Mouse (Mus musculus): ENCODE results near the gene Gdf11. TPM values are rescaled to one million over a fixed set of nuclear protein-coding genes. Genes with fewer than 3 reads are reported as not detected.

Gdf11 gene
- polyA plus RNA-seq, 1 experiment: 17.0 TPM

DNA sequence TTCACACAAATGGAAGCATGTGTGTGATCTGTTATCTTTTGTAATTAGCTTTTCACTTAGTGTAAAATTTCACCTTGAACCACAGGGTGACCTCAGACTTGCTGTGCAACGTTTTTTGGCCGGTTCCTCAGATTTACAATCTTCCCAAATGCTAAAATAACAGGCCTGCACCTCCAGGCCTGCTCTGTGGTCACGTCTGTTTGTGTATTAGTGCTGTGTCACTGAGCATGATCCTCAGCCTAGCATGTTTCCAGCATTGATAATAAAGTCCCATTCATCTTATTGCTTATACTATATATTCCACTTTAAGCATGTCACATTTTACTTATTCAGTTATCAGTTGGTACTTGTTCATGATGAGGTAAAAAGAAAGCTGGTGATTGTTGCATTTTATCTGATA is 41.2 kb downstream of the Gdf11 start:
- Histone ChIP-seq H3K79me3 (ENCODE audit: low read depth) (no peaks in the 10 kb centered on the region), H3ac (ENCODE audit: control insufficient read depth, insufficient read length, low read depth) (no peak overlapping the region), H3K4me3 (ENCODE audit: insufficient read depth, poor library complexity, severe bottlenecking) (no peak overlapping the region), H3K27me3 (ENCODE audit: control insufficient read depth, insufficient read depth, insufficient read length) (no peaks in the 10 kb centered on the region), H3K79me2 (ENCODE audit: control insufficient read depth, insufficient read depth) (no peaks in the 10 kb centered on the region), H3K36me3 (ENCODE audit: control insufficient read depth, insufficient read depth) (peaks cover 87% of the 10 kb centered on the region)
- TF ChIP-seq FOSL1 (IDR thresholded peaks at IDR 0.05; ENCODE audit: insufficient read depth, low read length, poor library complexity, severe bottlenecking) (no peak), CTCF (IDR thresholded peaks at IDR 0.05; ENCODE audit: control insufficient read depth, insufficient read depth, insufficient read length) (no peak), MYOD1 (IDR thresholded peaks at IDR 0.05; ENCODE audit: control insufficient read depth, insufficient read length, low read depth) (no peak), MAX (IDR thresholded peaks at IDR 0.05) (no peak), MYOG (IDR thresholded peaks at IDR 0.05; ENCODE audit: control insufficient read depth, extremely low read depth, insufficient read length) (no peak), CEBPB (IDR thresholded peaks at IDR 0.05; ENCODE audit: low read depth) (no peak), USF1 (IDR thresholded peaks at IDR 0.05; ENCODE audit: low read depth) (no peak)

DNA sequence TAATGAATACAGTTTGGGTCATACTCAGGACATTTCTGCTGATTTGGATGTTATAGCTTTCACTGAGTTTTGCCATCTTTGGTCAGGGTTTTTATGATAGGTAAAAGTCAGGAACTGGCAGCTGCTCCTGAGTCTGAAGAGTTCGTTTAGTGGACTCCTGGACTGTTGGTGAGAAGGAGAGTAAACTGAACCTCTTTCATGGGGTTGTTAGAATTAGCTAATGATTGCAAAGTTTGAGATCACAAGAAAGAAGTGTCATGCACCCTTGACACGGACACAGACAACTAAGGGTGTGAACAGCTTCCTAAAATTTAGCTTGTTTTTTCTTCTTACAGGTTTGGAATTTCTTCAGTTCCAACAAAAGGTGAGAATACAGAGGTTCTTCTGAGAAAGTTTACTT is 43.1 kb downstream of the Gdf11 start:
- Histone ChIP-seq H3K27me3 (ENCODE audit: control insufficient read depth, insufficient read depth, insufficient read length) (no peaks in the 10 kb centered on the region), H3K4me3 (ENCODE audit: insufficient read depth, poor library complexity, severe bottlenecking) (no peak overlapping the region), H3K36me3 (ENCODE audit: control insufficient read depth, insufficient read depth) (peaks cover 90% of the 10 kb centered on the region), H3K79me3 (ENCODE audit: low read depth) (no peaks in the 10 kb centered on the region), H3ac (ENCODE audit: control insufficient read depth, insufficient read length, low read depth) (no peak overlapping the region), H3K79me2 (ENCODE audit: control insufficient read depth, insufficient read depth) (no peaks in the 10 kb centered on the region)
- TF ChIP-seq MYOD1 (IDR thresholded peaks at IDR 0.05; ENCODE audit: control insufficient read depth, insufficient read length, low read depth): no peak

DNA sequence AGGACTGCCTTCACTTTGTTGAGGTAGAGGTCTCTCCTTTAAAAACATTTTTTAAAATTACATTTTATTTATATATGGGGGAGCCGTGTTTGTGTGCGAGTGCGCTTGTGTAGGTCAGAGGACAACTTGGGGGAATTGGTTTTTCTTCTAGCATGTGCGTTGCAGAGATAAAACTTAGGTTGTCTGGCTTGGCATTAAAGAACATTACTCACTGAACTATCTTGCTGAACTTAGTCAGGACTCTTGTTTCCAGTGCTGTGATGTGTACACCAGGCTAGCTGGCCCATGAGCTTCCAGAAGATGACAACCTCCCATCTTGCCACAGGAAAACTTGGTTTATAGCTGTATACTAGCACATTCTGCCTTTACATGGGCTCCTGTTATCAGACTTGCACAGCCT is 44.9 kb downstream of the Gdf11 start:
- Histone ChIP-seq H3ac (ENCODE audit: control insufficient read depth, insufficient read length, low read depth) (no peak overlapping the region), H3K27me3 (ENCODE audit: control insufficient read depth, insufficient read depth, insufficient read length) (no peaks in the 10 kb centered on the region), H3K36me3 (ENCODE audit: control insufficient read depth, insufficient read depth) (peaks cover 90% of the 10 kb centered on the region), H3K4me3 (ENCODE audit: insufficient read depth, poor library complexity, severe bottlenecking) (no peak overlapping the region), H3K79me2 (ENCODE audit: control insufficient read depth, insufficient read depth) (no peaks in the 10 kb centered on the region), H3K79me3 (ENCODE audit: low read depth) (no peaks in the 10 kb centered on the region)
- TF ChIP-seq MYOG (IDR thresholded peaks at IDR 0.05; ENCODE audit: control insufficient read depth, extremely low read depth, insufficient read length) (no peak), MYOD1 (IDR thresholded peaks at IDR 0.05; ENCODE audit: control insufficient read depth, insufficient read length, low read depth) (no peak), CTCF (IDR thresholded peaks at IDR 0.05; ENCODE audit: control insufficient read depth, insufficient read depth, insufficient read length) (no peak), USF1 (IDR thresholded peaks at IDR 0.05; ENCODE audit: low read depth) (no peak)

DNA sequence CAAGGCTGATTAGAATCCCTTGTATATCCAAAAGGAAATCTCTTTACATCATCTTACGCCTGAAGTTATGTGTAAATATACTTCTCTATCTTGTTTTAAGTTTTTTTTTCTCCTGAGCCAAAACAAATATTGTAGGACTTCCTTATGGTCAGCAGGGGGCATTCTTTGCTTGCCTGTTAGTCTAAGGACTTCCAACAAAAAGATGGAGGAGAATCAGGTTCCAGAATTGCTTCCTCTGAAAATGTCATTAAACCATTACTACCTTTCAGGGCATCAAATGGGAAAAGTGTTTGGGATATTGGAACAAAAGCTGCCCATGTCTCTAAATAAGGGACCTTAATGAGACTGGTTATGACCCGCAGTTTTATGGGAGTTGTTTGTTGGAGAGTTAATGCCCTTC is 46.0 kb downstream of the Gdf11 start:
- TF ChIP-seq USF1 (IDR thresholded peaks at IDR 0.05; ENCODE audit: low read depth) (no peak), MYOD1 (IDR thresholded peaks at IDR 0.05; ENCODE audit: control insufficient read depth, insufficient read length, low read depth) (no peak), CEBPB (IDR thresholded peaks at IDR 0.05; ENCODE audit: low read depth) (no peak), CTCF (IDR thresholded peaks at IDR 0.05; ENCODE audit: control insufficient read depth, insufficient read depth, insufficient read length) (no peak), MYOG (IDR thresholded peaks at IDR 0.05; ENCODE audit: control insufficient read depth, extremely low read depth, insufficient read length) (no peak), MAX (IDR thresholded peaks at IDR 0.05) (no peak), FOSL1 (IDR thresholded peaks at IDR 0.05; ENCODE audit: insufficient read depth, low read length, poor library complexity, severe bottlenecking) (no peak)
- Histone ChIP-seq H3K79me2 (ENCODE audit: control insufficient read depth, insufficient read depth) (no peaks in the 10 kb centered on the region), H3K36me3 (ENCODE audit: control insufficient read depth, insufficient read depth) (peaks cover 91% of the 10 kb centered on the region), H3ac (ENCODE audit: control insufficient read depth, insufficient read length, low read depth) (no peak overlapping the region), H3K27me3 (ENCODE audit: control insufficient read depth, insufficient read depth, insufficient read length) (no peaks in the 10 kb centered on the region), H3K4me3 (ENCODE audit: insufficient read depth, poor library complexity, severe bottlenecking) (no peak overlapping the region), H3K79me3 (ENCODE audit: low read depth) (no peaks in the 10 kb centered on the region)

DNA sequence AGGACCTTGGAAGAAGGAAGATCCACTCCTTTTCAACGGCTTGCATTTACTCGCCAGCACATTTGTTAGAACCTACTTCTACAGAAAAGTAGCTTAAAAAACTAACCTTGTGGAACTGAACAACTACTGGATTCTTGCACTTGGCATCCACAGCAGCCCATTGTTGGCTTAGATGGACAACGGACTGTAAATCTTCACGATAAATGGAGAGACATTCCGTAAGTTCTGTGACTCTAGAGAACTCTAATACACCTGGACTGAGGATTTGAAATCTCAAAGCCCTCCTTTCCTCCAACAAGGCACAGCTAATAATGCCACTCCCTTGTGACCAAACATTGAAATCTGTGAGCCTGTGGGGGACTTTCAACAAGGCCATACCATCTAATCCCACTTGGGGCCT is 48.3 kb downstream of the Gdf11 start:
- no peak overlapping the region for H3K4me3 ChIP-seq (ENCODE audit: insufficient read depth, poor library complexity, severe bottlenecking)
- H3K79me3 ChIP-seq (ENCODE audit: low read depth): no peaks in the 10 kb centered on the region
- H3K79me2 ChIP-seq (ENCODE audit: control insufficient read depth, insufficient read depth): peaks cover 5% of the 10 kb centered on the region
- no peaks in the 10 kb centered on the region for H3K27me3 ChIP-seq (ENCODE audit: control insufficient read depth, insufficient read depth, insufficient read length)
- no peak overlapping the region for H3ac ChIP-seq (ENCODE audit: control insufficient read depth, insufficient read length, low read depth)
- peaks cover 90% of the 10 kb centered on the region for H3K36me3 ChIP-seq (ENCODE audit: control insufficient read depth, insufficient read depth)
- TF ChIP-seq CEBPB (IDR thresholded peaks at IDR 0.05; ENCODE audit: low read depth) (no peak), CTCF (IDR thresholded peaks at IDR 0.05; ENCODE audit: control insufficient read depth, insufficient read depth, insufficient read length) (no peak), USF1 (IDR thresholded peaks at IDR 0.05; ENCODE audit: low read depth) (no peak), MYOG (IDR thresholded peaks at IDR 0.05; ENCODE audit: control insufficient read depth, extremely low read depth, insufficient read length) (no peak), MYOD1 (IDR thresholded peaks at IDR 0.05; ENCODE audit: control insufficient read depth, insufficient read length, low read depth) (no peak), FOSL1 (IDR thresholded peaks at IDR 0.05; ENCODE audit: insufficient read depth, low read length, poor library complexity, severe bottlenecking) (no peak), MAX (IDR thresholded peaks at IDR 0.05) (no peak)

DNA sequence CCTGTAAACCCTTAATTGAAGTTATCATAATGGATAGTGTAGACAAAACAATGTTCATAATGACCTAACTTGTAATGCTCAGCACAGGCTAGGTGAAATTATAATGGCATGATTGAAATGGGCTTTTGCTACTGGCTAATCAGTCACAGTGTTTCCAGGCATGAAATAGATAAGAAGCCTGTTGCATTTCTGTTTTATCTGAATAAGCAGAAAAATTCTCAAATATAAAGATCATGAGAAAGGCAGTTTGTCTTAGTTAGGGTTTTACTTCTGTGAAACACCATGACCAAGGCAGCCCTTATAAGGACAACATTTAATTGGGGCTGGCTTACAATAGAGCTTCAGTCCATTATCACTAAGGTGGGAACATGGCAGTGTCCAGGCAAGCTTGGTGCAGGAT is 50.9 kb downstream of the Gdf11 start:
- Histone ChIP-seq H3K4me3 (ENCODE audit: insufficient read depth, poor library complexity, severe bottlenecking) (no peak overlapping the region), H3K27me3 (ENCODE audit: control insufficient read depth, insufficient read depth, insufficient read length) (no peaks in the 10 kb centered on the region), H3K79me3 (ENCODE audit: low read depth) (peaks cover 11% of the 10 kb centered on the region), H3K79me2 (ENCODE audit: control insufficient read depth, insufficient read depth) (peaks cover 31% of the 10 kb centered on the region), H3K36me3 (ENCODE audit: control insufficient read depth, insufficient read depth) (peaks cover 90% of the 10 kb centered on the region), H3ac (ENCODE audit: control insufficient read depth, insufficient read length, low read depth) (no peak overlapping the region)
- TF ChIP-seq USF1 (IDR thresholded peaks at IDR 0.05; ENCODE audit: low read depth): no peak
- no peak for TF ChIP-seq MYOG (IDR thresholded peaks at IDR 0.05; ENCODE audit: control insufficient read depth, extremely low read depth, insufficient read length)
- TF ChIP-seq CEBPB (IDR thresholded peaks at IDR 0.05; ENCODE audit: low read depth): no peak
